Mouse (Mus musculus) stomach, postnatal 0 days (tissue): ENCODE data around the gene Prr13.

Experiments used
- CTCF ChIP-seq: IDR thresholded peaks from 2 replicates; pipeline ENCODE4 v1.5.1; 2016; ENCODE audit warnings: antibody characterized with exemption, low read depth, mild to moderate bottlenecking, moderate library complexity
- EP300 ChIP-seq: optimal IDR thresholded peaks from 2 replicates; pipeline ENCODE3; 2016; ENCODE audit warnings: antibody characterized with exemption

DNA sequence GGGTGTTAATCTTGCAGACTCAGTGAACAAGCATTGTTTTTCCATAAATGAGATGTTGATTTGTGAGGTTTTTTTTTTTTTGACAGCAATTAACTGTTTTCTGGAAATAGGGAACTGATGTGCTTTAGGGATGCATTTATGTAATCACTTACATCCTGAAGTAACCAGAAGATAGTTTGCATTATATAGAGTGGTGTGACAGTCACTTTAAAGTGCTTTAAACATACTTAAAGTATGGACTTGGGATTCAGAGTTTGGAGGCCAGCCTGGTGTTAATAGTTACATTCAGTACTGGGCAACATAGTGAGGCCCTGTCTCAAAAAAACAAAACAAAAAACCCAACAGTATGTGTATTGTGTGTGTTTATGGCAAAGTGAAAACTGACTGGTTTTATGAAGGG is 12.9 kb downstream of the Prr13 start:
- TF ChIP-seq CTCF (no peak), EP300 (no peak)
